Mouse (Mus musculus) macrophage (primary cell): ENCODE results near the gene Cilp. TPM values are rescaled to one million over a fixed set of nuclear protein-coding genes. Genes with fewer than 3 reads are reported as not detected.

Experiments
- polyA plus RNA-seq: library from polyadenylated mRNA; stranded (reverse); fragments of 250-400 nt; gene quantifications from 3 replicates; pipeline ENCODE4 v1.2.4, GENCODE M21; 2018; ENCODE audit warnings: inconsistent platforms

Cilp gene
- polyA plus RNA-seq, 1 experiment from 2014 or later: not detected

Other genes starting within 250 kb of the Cilp start
- gene Hacd3, start 243.5 kb upstream of the Cilp start, polyA plus RNA-seq: 22.9 to 48.0 TPM (median 31.6 TPM) in 3 replicates
- 55.7 to 65.9 TPM (median 64.1 TPM) in 3 replicates for gene Dpp8, start 232.8 kb upstream of the Cilp start, polyA plus RNA-seq
- 0.07 TPM in 1 of 3 replicates, not detected in the others for gene Igdcc4, start 163.7 kb upstream of the Cilp start, polyA plus RNA-seq
- not detected in 3 replicates for gene Igdcc3, start 124.0 kb upstream of the Cilp start, polyA plus RNA-seq
- 2.0 to 3.2 TPM (median 2.1 TPM) in 3 replicates for gene Parp16, start 69.8 kb upstream of the Cilp start, polyA plus RNA-seq
- 23.2 to 25.3 TPM (median 25.2 TPM) in 3 replicates for gene Clpx, start 29.1 kb downstream of the Cilp start, polyA plus RNA-seq
- gene Pdcd7, start 80.9 kb downstream of the Cilp start, polyA plus RNA-seq: 10.1 to 13.8 TPM (median 10.9 TPM) in 3 replicates
- gene Ubap1l, start 95.9 kb downstream of the Cilp start, polyA plus RNA-seq: not detected in 3 replicates
- gene Kbtbd13, start 126.5 kb downstream of the Cilp start, polyA plus RNA-seq: not detected in 3 replicates
- gene Rasl12, start 133.3 kb downstream of the Cilp start, polyA plus RNA-seq: not detected in 3 replicates
- not detected in 3 replicates for gene Slc51b, start 157.8 kb downstream of the Cilp start, polyA plus RNA-seq
- 7.1 to 8.2 TPM (median 7.4 TPM) in 3 replicates for gene Mtfmt, start 170.6 kb downstream of the Cilp start, polyA plus RNA-seq
- gene Spg21, start 195.8 kb downstream of the Cilp start, polyA plus RNA-seq: 71.6 to 105 TPM (median 71.6 TPM) in 3 replicates